Mouse (Mus musculus) lung, adult 2 months (tissue): ENCODE data around the gene Cyp2c23.

Source experiments
- CTCF ChIP-seq: fragments of 200-500 bp; IDR thresholded peaks from 2 replicates; pipeline ENCODE4 v1.5.1; 2011; ENCODE audit warnings: mild to moderate bottlenecking, low read length, control low read depth; ENCODE audit not compliant: insufficient read depth
- POLR2A ChIP-seq: fragments of 200-500 bp; IDR thresholded peaks from 2 replicates; pipeline ENCODE4 v1.6.1; 2011; ENCODE audit warnings: low read depth, mild to moderate bottlenecking, control low read depth, low read length, borderline replicate concordance; ENCODE audit errors: extremely low read depth

DNA sequence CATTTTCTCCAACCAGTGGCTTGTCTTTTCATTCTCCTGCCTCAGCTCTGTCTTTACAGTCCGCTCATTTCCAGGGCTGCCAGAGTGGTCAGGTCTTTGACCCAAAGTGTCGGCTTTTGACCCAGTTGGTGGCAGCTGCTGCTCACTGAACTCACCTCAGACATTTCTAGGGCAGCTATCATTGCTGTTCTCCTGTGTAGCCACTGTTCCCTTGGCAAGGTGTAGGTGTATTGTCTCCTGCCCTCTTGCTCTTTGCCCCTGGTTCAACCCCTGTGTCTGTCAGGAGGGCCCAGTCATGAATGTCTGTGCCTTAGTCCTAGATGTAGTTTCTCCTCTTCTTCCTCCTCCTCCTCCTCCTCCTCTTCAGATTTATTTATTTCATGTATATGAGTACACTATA, 24.7 kb downstream of the Cyp2c23 start:
- no peak for TF ChIP-seq POLR2A
- TF ChIP-seq CTCF, result no peak
